Mouse (Mus musculus): Measurements from ENCODE around the gene Mob3c. TPM values are rescaled to one million over a fixed set of nuclear protein-coding genes. Genes with fewer than 3 reads are reported as not detected.

Mob3c gene
- polyA plus RNA-seq (2015; fragmentation: Illumina TruSeq; extraction: RNeasy Lipid Tissue Mini Kit (QIAGEN cat#74804); ENCODE audit: insufficient read depth, low replicate concordance), result 31.9 TPM

DNA sequence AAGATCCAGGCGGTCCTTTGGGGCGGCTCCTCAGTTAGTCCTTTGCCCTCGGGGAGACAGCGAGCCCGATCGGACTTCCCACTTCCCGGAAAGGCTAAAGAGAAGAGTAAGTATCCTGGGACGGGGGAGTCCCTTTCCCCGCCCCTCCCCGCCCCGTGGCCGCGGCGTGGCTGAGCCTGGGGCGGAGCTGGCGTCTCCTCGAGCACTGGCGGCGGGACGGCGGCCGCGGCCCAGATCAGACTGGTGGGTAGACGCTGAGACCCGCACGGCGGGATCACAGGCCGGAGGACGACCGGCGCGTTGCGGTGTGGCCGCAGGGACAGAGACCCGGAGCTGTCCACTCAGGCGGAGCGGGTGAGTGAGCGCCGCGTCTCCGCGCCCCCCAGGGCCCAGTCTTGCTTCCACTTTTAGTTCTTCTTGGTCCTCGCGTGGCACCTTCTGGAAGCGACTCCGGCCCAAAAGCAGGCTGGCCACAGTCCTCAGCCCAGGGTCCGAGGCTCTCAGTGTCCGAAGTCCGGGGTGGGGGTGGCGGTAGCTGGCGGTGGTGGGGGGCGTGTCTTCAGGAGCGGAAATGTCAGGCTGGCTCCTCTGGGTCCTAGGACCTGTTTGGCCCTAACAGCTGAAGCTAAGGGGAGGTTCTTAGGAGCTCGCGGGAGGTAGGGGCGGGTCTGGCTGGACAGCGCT lies at the start of gene Mob3c:
Mob3c (plus strand) TSS at position 205 of the 684 bp plus-strand sequence.

DNA sequence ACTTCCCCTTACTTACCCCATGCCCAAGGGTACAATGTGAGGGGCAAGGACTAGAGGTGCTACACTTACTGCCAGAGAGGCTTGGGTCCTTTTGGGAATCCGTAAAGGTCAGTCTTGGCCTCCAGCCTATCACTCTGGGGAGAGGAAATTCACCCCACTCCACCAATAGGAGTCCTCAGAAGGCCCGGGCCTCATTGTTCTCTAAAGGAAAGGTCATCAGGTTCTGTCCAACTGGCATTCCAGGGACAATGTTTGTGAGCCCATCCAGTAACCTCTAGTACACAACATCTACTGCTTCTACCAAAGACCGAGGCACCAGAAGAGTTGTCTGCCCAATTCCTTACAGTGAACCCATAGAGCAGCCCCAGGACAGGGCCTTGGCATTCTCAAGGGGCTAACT lies 47.0 kb upstream of the Mob3c start, which contains the start of gene Tex38:
Tex38 (minus strand) TSS at position 101 of the 400 bp plus-strand sequence.

DNA sequence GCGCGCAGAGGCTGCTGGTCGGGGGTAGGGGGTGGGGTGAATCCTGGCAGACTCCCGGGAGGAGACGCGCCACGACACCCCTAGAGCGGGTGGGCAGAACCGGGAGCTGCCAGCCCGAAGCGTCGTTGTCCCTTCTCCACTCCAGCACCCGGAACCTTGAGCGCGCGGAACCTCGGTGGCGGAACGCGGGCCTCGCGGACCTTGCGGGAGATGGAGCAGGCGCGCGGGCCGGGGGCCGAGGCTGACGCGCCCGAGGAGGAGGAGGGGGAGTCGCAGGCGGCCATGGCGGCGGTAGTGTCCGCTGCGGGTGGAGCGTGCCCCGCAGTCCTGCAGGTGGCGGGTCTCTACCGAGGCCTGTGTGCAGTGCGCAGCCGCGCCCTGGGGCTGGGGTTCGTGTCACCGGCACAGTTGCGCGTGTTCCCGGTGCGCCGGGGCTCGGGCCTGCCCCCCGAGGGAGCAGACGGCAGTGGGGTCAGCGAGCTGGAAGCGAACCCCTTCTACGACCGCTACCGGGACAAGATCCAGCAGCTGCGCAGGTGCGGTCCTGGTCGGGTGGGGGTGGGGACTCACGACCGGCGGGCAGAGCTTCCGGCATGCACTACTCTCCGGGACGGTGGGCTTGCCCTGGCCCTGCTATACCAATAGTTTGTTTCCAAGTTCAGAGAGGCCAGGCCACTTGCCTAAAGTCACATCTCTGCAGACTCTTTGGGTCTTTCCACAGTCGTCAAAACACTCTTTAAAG lies 43.0 kb upstream of the Mob3c start, which contains the start of gene Atpaf1:
Atpaf1 (plus strand) TSS at position 44 of the 742 bp plus-strand sequence.

DNA sequence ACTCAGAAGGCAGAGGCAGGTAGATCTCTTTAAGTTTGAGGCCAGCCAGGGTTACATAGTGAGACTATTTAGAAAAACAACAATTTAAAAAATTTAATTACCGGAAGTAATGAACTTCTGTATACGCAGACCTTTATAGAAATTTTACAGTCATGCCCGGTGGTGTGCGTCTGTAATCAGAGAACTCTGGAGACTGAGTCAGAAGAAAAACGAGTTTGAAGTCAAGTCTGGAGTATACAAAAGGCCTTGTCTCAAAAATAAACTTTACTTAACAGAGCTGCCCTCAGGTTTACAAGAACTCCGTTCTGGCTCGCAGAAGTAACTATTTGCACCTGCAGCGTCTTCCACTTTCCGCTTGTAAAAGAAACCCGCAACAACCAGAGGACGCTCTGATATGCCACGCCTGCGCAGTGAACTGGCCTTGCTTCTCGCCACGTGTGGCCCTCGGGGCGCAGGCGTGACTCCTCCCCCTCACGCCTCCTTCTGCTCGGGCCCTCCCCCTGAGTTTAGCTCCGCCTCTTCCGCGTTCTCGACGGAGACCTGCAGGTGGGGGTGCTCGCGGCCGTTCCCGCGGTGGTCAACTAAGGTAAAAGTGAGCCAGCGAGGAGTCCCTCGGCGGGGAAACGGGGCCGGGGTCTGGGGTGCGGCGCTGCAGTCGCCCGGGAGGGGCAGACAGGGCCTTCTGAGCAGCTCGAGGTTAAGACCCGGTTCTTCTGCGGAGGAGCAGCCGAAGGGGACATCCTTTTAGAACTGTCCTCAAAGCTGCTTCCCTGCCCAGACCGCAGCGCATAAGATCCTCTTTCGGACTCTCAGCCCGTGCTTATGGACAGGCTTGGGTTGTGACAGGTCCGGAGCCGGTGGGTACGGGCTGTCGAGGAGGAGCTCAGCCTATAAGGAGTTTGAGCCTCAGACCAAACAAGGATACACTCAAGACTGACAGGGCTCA lies 11.1 kb downstream of the Mob3c start, which contains the start of gene Mknk1:
Mknk1 (plus strand) TSS at position 503 of the 946 bp plus-strand sequence.

DNA sequence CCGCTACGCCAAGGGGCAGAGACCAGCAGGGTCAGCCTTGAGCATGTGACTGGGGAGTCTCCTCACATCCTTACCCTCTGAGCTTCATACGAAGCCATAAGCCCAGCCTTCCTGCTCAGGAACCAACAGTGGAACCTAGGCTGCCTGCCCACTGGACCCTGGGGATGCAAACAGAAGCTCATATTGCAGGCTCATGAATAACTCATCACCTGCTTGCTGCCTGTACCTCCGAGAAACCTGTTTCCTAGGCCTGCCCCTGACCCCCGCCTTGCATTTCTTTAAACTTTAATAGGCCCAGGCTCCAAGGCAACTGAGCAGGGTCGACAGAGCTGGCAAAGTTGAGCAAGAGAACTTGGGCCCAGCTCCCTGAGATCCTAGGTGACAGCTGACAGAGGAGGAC lies 56.1 kb downstream of the Mob3c start, which contains the start of gene Kncn:
Kncn (plus strand) TSS at position 379 of the 400 bp plus-strand sequence.

Other genes starting within 250 kb of the Mob3c start
- gene Cyp4a32, start 227.1 kb upstream of the Mob3c start, polyA plus RNA-seq (2015; fragmentation: Illumina TruSeq; extraction: RNeasy Lipid Tissue Mini Kit (QIAGEN cat#74804); ENCODE audit: insufficient read depth, low replicate concordance), result not detected
- 9.9 TPM for gene Cyp4b1, start 180.4 kb upstream of the Mob3c start, polyA plus RNA-seq (2015; fragmentation: Illumina TruSeq; extraction: RNeasy Lipid Tissue Mini Kit (QIAGEN cat#74804); ENCODE audit: insufficient read depth, low replicate concordance)
- 31.1 TPM for gene Efcab14, start 90.3 kb upstream of the Mob3c start, polyA plus RNA-seq (2015; fragmentation: Illumina TruSeq; extraction: RNeasy Lipid Tissue Mini Kit (QIAGEN cat#74804); ENCODE audit: insufficient read depth, low replicate concordance)
- 1.1 TPM for gene Tex38, start 47.1 kb upstream of the Mob3c start, polyA plus RNA-seq (2015; fragmentation: Illumina TruSeq; extraction: RNeasy Lipid Tissue Mini Kit (QIAGEN cat#74804); ENCODE audit: insufficient read depth, low replicate concordance)
- 38.0 TPM for gene Atpaf1, start 43.3 kb upstream of the Mob3c start, polyA plus RNA-seq (2015; fragmentation: Illumina TruSeq; extraction: RNeasy Lipid Tissue Mini Kit (QIAGEN cat#74804); ENCODE audit: insufficient read depth, low replicate concordance)
- 85.0 TPM for gene Mknk1, start 11.1 kb downstream of the Mob3c start, polyA plus RNA-seq (2015; fragmentation: Illumina TruSeq; extraction: RNeasy Lipid Tissue Mini Kit (QIAGEN cat#74804); ENCODE audit: insufficient read depth, low replicate concordance)
- not detected for gene Kncn, start 56.3 kb downstream of the Mob3c start, polyA plus RNA-seq (2015; fragmentation: Illumina TruSeq; extraction: RNeasy Lipid Tissue Mini Kit (QIAGEN cat#74804); ENCODE audit: insufficient read depth, low replicate concordance)
- gene 6430628N08Rik, start 62.6 kb downstream of the Mob3c start, polyA plus RNA-seq (2015; fragmentation: Illumina TruSeq; extraction: RNeasy Lipid Tissue Mini Kit (QIAGEN cat#74804); ENCODE audit: insufficient read depth, low replicate concordance), result not detected
- gene Dmbx1, start 111.8 kb downstream of the Mob3c start, polyA plus RNA-seq (2015; fragmentation: Illumina TruSeq; extraction: RNeasy Lipid Tissue Mini Kit (QIAGEN cat#74804); ENCODE audit: insufficient read depth, low replicate concordance), result not detected
- gene Faah, start 189.8 kb downstream of the Mob3c start, polyA plus RNA-seq (2015; fragmentation: Illumina TruSeq; extraction: RNeasy Lipid Tissue Mini Kit (QIAGEN cat#74804); ENCODE audit: insufficient read depth, low replicate concordance), result 23.8 TPM
- 21.4 TPM for gene Nsun4, start 225.8 kb downstream of the Mob3c start, polyA plus RNA-seq (2015; fragmentation: Illumina TruSeq; extraction: RNeasy Lipid Tissue Mini Kit (QIAGEN cat#74804); ENCODE audit: insufficient read depth, low replicate concordance)
- gene Uqcrh, start 247.0 kb downstream of the Mob3c start, polyA plus RNA-seq (2015; fragmentation: Illumina TruSeq; extraction: RNeasy Lipid Tissue Mini Kit (QIAGEN cat#74804); ENCODE audit: insufficient read depth, low replicate concordance), result 789 TPM
- 11.7 TPM for gene Lrrc41, start 247.2 kb downstream of the Mob3c start, polyA plus RNA-seq (2015; fragmentation: Illumina TruSeq; extraction: RNeasy Lipid Tissue Mini Kit (QIAGEN cat#74804); ENCODE audit: insufficient read depth, low replicate concordance)

All from spleen, adult 10 weeks (tissue).